Mouse (Mus musculus) thymus, postnatal 14 days (tissue): ENCODE data around the gene Slc22a30.
"Not testable (repeated sequence)": the region's sequence is repeated elsewhere in the genome, so short reads cannot be mapped to it uniquely, and the experiment has no call there.

Experiments used
- DNase-seq: peaks from one replicate; pipeline ENCODE4 v3.0.0; 2021

The Slc22a30 gene

DNA sequence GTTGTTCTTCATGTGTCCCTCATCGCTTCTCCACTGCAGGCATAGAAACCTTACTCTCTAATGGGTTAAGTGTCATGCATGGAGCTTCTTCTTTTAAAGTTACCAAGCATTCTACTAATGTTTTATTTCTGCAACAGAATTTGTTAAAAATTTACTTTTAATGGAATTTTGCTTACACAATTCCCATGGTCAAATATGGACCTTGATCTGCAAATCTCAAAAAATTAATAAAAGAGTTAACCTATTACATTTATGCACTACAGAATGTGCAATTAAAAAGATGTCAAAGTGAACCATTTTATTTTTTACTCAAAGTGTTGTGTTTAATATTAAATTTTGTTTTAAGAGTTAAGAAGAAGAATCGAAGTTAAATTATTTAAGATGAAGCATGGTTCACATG lies at the start of gene Slc22a30:
Gene Slc22a30, minus strand, starts transcription at position 101 of the 400 bp plus-strand sequence.
- not testable (repeated sequence) for DNase-seq

DNA sequence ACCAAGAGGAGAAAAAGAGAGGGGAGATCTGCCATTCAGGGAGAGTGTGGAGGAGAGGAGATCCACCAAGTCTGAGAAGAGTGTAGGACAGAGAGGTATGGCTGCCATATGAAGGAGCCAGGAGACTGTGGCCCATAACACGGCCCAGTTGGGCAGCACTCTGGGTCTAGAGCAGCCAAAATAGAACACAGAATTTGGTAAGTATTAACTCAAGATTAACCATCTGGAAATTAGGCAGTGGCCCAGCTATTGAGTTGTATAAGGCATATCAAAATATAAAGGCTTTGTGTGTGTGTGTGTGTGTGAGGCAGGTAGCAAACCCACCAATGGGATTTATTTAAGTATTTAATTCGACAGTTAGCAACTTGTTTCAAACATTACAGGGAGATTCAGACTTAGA lies 43.4 kb upstream of the Slc22a30 start:
- no peak for DNase-seq

DNA sequence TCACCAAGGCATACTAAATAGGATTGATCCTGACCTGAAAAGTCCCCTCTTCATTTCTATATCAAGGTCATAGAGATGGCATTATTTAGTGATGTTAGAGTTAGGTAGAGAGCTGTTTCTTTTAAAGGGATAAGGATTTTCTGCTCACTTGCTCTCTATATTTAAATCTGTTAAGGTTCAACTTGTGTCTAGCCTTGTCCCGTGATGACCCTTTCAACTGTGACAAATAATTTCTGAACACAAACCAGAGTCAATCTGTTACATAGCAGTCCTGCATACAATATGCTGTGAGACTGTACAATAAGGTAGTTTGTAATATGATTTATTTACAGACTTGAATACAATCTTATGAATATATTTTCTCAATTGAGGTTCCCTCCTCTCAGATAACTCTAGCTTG lies 42.6 kb upstream of the Slc22a30 start:
- no peak for DNase-seq

DNA sequence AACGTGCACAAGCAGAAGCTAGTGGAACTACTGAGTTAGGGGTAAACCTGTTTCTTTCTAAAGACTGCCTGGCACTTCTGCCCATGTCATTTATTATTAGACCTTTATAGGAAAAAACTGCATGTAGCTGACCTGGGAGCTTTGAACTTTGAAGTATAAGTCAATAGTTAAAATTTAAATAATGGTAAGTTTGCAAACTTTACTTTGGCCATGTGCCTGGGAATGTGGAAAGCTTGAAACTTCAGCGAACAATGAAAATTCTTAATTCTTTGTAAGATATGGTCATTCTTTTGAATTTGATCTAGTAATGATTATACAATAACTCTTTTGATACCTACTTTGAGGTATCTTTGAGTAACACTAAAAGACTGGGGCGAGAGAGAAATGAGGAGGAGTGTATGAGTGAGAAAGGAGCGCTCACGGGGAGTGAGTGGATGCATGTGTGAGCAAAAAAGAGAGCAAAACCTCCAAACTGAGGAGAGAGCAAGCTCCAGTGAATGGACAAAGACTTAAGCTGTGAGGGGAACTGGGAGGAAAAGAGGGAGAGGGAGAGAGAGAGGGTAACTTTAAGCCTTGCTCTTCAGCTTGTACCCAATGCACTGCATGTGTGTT lies 26.2 kb upstream of the Slc22a30 start:
- DNase-seq: no peak

DNA sequence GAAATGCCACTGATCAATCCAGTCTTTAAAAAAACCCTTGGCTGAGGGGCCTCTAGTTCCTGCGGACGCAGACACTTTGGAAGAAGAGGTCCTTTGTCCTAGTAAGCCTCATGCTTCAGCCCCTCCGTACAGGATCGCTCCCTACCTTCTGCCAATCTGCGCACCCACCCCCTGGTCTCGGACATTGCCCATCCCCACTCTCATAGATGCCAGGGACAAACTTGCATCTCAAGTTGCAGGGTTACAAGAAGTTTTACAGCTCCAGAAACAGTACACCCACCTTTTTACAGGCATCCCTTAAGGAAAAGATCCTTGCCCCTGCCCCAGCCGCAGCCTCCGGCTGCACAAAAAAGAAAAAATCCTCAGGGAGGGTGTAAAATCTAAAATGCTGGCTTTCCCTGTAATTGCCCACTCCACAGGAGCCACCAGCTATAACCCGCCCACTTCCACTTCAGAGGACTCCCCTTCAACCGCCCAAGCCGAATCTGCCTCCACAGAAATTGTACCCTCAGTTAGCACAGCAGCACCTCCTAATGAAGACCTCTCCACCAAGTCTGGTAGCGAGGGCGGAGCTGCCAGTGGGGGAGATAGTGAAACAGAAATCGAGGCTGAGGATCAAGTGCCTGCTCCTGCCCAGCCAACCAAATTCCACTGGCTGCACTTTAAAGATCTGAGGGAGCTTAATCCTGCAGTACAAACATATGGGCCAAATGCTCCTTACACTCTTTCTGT lies 2.5 kb upstream of the Slc22a30 start:
- DNase-seq: not testable (repeated sequence)
